Mouse (Mus musculus): ENCODE measurements around the gene Nme8. TPM values are rescaled to one million over a fixed set of nuclear protein-coding genes. Genes with fewer than 3 reads are reported as not detected.

Nme8 gene
- polyA plus RNA-seq, 1 experiment from 2014 or later = 0.18 TPM

DNA sequence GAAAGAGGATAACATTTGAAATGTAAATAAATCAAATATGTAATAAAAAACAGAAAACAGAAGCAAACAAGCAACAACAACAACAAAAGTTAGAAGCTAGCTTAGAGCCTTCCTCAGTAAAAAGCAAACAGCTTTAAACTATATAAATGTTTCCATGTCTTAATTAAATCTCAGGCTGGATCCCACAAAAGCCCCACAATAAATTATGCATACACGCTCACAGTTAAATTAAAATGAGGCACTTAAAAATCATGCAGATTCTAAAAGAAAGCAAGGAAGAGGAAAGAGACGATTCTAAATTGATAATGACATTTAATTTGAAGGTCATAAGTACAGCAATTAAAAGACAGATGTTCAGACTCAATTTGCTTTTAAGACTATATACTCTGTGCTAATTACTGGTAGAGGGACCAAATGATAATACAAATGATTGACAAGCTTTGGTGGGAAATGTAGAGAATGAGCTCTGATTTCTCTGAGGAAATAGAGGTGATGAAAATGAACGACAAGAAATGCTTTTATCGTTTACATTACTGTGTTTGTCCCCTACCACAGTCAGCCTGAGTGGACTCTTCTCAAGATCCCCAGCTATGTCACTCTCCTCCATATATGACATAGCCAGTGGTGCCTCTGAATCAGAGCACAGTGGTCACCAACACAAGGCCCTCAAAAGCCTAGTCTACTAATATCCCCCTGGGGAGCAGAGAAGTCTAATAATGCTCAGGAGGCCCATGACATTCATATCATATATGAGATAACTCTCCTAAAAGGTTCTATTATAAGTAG lies 29.0 kb downstream of the Nme8 start:
- no peak for ATAC-seq

DNA sequence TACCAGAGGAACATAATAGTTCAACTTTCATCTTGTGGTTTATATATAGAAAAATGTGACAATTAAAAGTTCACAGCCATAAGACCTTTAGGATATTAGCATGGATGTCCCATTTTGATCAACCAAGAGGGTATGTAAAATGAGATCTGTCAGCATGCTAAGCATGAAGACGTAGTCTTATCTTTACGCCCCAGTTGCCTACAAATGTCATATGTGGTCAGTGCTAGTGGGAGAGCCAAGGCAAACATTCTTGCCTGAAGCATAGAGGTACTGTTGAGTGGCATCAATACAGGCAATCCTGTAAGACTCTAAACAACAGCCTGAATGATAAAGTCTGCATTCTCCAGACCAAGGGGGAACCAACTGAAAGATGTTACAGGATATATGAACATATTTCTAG lies 45.2 kb downstream of the Nme8 start:
- H3K4me2 ChIP-seq (ENCODE audit: low read length) = no peak overlapping the region
- no peaks in the 10 kb centered on the region for H3K36me3 ChIP-seq (ENCODE audit: control insufficient read depth, insufficient read depth, low read length)
- 89% methylated on average over 2 of the region's 2 CpGs for WGBS
- H3K4me3 ChIP-seq (ENCODE audit: low read depth, low read length) = no peak overlapping the region
- no peak for ATAC-seq
- H3K9ac ChIP-seq (ENCODE audit: low read depth, low read length) = no peak overlapping the region
- no peak overlapping the region for H3K27ac ChIP-seq (ENCODE audit: low read length)
- H3K4me1 ChIP-seq (ENCODE audit: control insufficient read depth, insufficient read depth, low read length) = no peaks in the 10 kb centered on the region
- no peaks in the 10 kb centered on the region for H3K9me3 ChIP-seq (replicated peaks; ENCODE audit: control insufficient read depth, low read length, poor library complexity, severe bottlenecking)
- no peaks in the 10 kb centered on the region for H3K27me3 ChIP-seq (ENCODE audit: control insufficient read depth, insufficient read depth, low read depth, low read length)

More for the DNA sequence above, 29.0 kb downstream of the Nme8 start:
- Histone ChIP-seq H3K36me3 (ENCODE audit: control insufficient read depth, insufficient read depth, low read length) (no peaks in the 10 kb centered on the region), H3K4me2 (ENCODE audit: low read length) (no peak overlapping the region), H3K9me3 (replicated peaks; ENCODE audit: control insufficient read depth, low read length, poor library complexity, severe bottlenecking) (no peaks in the 10 kb centered on the region), H3K9ac (ENCODE audit: low read depth, low read length) (no peak overlapping the region), H3K27ac (ENCODE audit: low read length) (no peak overlapping the region), H3K4me3 (ENCODE audit: low read depth, low read length) (no peak overlapping the region), H3K27me3 (ENCODE audit: control insufficient read depth, insufficient read depth, low read depth, low read length) (no peaks in the 10 kb centered on the region), H3K4me1 (ENCODE audit: control insufficient read depth, insufficient read depth, low read length) (no peaks in the 10 kb centered on the region)
- WGBS = 62% methylated on average over 4 of the region's 4 CpGs

- Histone ChIP-seq H3K4me2 (ENCODE audit: low read length) (no peak overlapping the region), H3K9me3 (replicated peaks; ENCODE audit: control insufficient read depth, low read length, poor library complexity, severe bottlenecking) (no peaks in the 10 kb centered on the region), H3K27me3 (ENCODE audit: control insufficient read depth, insufficient read depth, low read depth, low read length) (no peaks in the 10 kb centered on the region), H3K9ac (ENCODE audit: low read depth, low read length) (no peak overlapping the region), H3K4me3 (ENCODE audit: low read depth, low read length) (no peak overlapping the region), H3K4me1 (ENCODE audit: control insufficient read depth, insufficient read depth, low read length) (no peaks in the 10 kb centered on the region), H3K27ac (ENCODE audit: low read length) (no peak overlapping the region), H3K36me3 (ENCODE audit: control insufficient read depth, insufficient read depth, low read length) (no peaks in the 10 kb centered on the region)
- no peak for ATAC-seq
- WGBS = 94% methylated on average over 2 of the region's 2 CpGs
Measured at GRCm38 (mm10) chr13:19649824-19650223, 47.8 kb downstream of the Nme8 start.

DNA sequence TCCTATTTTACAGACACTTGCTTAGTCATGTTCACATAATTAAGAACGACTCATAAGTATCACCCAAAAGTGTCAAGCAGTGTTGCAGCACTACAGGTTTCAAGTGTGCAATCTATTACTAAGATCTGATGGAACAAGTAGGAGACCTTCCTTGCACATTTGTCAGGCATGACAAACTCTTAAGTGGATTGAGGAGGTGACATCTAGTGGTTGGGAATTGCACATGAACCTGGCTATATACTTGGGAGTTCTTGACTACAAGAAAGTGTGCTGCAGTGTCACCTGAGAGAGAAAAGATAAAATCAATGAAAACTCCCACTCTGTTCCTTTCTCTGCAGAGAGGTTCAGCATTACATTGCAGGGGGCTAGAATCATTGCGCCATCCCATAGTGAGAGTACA lies 53.4 kb downstream of the Nme8 start:
- 85% methylated on average over 2 of the region's 2 CpGs for WGBS
- Histone ChIP-seq H3K9ac (ENCODE audit: low read depth, low read length) (no peak overlapping the region), H3K4me1 (ENCODE audit: control insufficient read depth, insufficient read depth, low read length) (no peaks in the 10 kb centered on the region), H3K4me2 (ENCODE audit: low read length) (no peak overlapping the region), H3K4me3 (ENCODE audit: low read depth, low read length) (no peak overlapping the region), H3K9me3 (replicated peaks; ENCODE audit: control insufficient read depth, low read length, poor library complexity, severe bottlenecking) (no peaks in the 10 kb centered on the region), H3K36me3 (ENCODE audit: control insufficient read depth, insufficient read depth, low read length) (no peaks in the 10 kb centered on the region), H3K27ac (ENCODE audit: low read length) (no peak overlapping the region), H3K27me3 (ENCODE audit: control insufficient read depth, insufficient read depth, low read depth, low read length) (no peaks in the 10 kb centered on the region)
- no peak for ATAC-seq

- Histone ChIP-seq H3K4me1 (ENCODE audit: control insufficient read depth, insufficient read depth, low read length) (no peaks in the 10 kb centered on the region), H3K27ac (ENCODE audit: low read length) (no peak overlapping the region)
- WGBS = 97% methylated on average over 1 of the region's 1 CpGs
Measured at GRCm38 (mm10) chr13:19643519-19643918, 54.1 kb downstream of the Nme8 start.

GRCm38 (mm10) chr13:19640203-19640851 lies 57.3 kb downstream of the Nme8 start:
- Histone ChIP-seq H3K27me3 (ENCODE audit: control insufficient read depth, insufficient read depth, low read depth, low read length) (no peaks in the 10 kb centered on the region), H3K4me2 (ENCODE audit: low read length) (no peak overlapping the region), H3K27ac (ENCODE audit: low read length) (no peak overlapping the region), H3K4me3 (ENCODE audit: low read depth, low read length) (no peak overlapping the region), H3K4me1 (ENCODE audit: control insufficient read depth, insufficient read depth, low read length) (no peaks in the 10 kb centered on the region), H3K9ac (ENCODE audit: low read depth, low read length) (no peak overlapping the region), H3K36me3 (ENCODE audit: control insufficient read depth, insufficient read depth, low read length) (no peaks in the 10 kb centered on the region), H3K9me3 (replicated peaks; ENCODE audit: control insufficient read depth, low read length, poor library complexity, severe bottlenecking) (no peaks in the 10 kb centered on the region)
- WGBS = 83% methylated on average over 2 of the region's 2 CpGs
- 0 out of 2 replicates have a peak, but pooled peaks have one; percentile 58 for ATAC-seq

More at GRCm38 (mm10) chr13:19643519-19643918, 54.1 kb downstream of the Nme8 start:
- ATAC-seq = no peak
- no peak overlapping the region for H3K4me3 ChIP-seq (ENCODE audit: low read depth, low read length)
- no peaks in the 10 kb centered on the region for H3K27me3 ChIP-seq (ENCODE audit: control insufficient read depth, insufficient read depth, low read depth, low read length)
- H3K9ac ChIP-seq (ENCODE audit: low read depth, low read length) = no peak overlapping the region
- no peaks in the 10 kb centered on the region for H3K36me3 ChIP-seq (ENCODE audit: control insufficient read depth, insufficient read depth, low read length)
- no peaks in the 10 kb centered on the region for H3K9me3 ChIP-seq (replicated peaks; ENCODE audit: control insufficient read depth, low read length, poor library complexity, severe bottlenecking)
- H3K4me2 ChIP-seq (ENCODE audit: low read length) = no peak overlapping the region

GRCm38 (mm10) chr13:19636131-19636530 lies 61.5 kb downstream of the Nme8 start:
- H3K27ac ChIP-seq (ENCODE audit: low read length) = no peak overlapping the region
- WGBS = 73% methylated on average over 4 of the region's 4 CpGs
- no peak for ATAC-seq
- no peak overlapping the region for H3K4me2 ChIP-seq (ENCODE audit: low read length)
- H3K4me3 ChIP-seq (ENCODE audit: low read depth, low read length) = no peak overlapping the region
- H3K4me1 ChIP-seq (ENCODE audit: control insufficient read depth, insufficient read depth, low read length) = no peaks in the 10 kb centered on the region
- no peak overlapping the region for H3K9ac ChIP-seq (ENCODE audit: low read depth, low read length)
- no peaks in the 10 kb centered on the region for H3K36me3 ChIP-seq (ENCODE audit: control insufficient read depth, insufficient read depth, low read length)
- no peaks in the 10 kb centered on the region for H3K27me3 ChIP-seq (ENCODE audit: control insufficient read depth, insufficient read depth, low read depth, low read length)
- H3K9me3 ChIP-seq (replicated peaks; ENCODE audit: control insufficient read depth, low read length, poor library complexity, severe bottlenecking) = no peaks in the 10 kb centered on the region

- Histone ChIP-seq H3K4me2 (ENCODE audit: low read length) (no peak overlapping the region), H3K4me1 (ENCODE audit: control insufficient read depth, insufficient read depth, low read length) (no peaks in the 10 kb centered on the region), H3K9ac (ENCODE audit: low read depth, low read length) (no peak overlapping the region), H3K36me3 (ENCODE audit: control insufficient read depth, insufficient read depth, low read length) (no peaks in the 10 kb centered on the region), H3K27me3 (ENCODE audit: control insufficient read depth, insufficient read depth, low read depth, low read length) (no peaks in the 10 kb centered on the region), H3K4me3 (ENCODE audit: low read depth, low read length) (no peak overlapping the region), H3K9me3 (replicated peaks; ENCODE audit: control insufficient read depth, low read length, poor library complexity, severe bottlenecking) (no peaks in the 10 kb centered on the region), H3K27ac (ENCODE audit: low read length) (no peak overlapping the region)
- ATAC-seq = no peak
- 93% methylated on average over 5 of the region's 5 CpGs for WGBS
Measured at GRCm38 (mm10) chr13:19630768-19631709, 66.6 kb downstream of the Nme8 start.
